Mouse (Mus musculus): Measurements from ENCODE around the gene Cadm4. TPM values are rescaled to one million over a fixed set of nuclear protein-coding genes. Genes with fewer than 3 reads are reported as not detected.

Cadm4 gene
- 100 to 1,000 TPM; 128 to 132 TPM for total RNA-seq (2021)
- long read RNA-seq, experiment 1, partial matches to known transcripts, result 10 of 14 reads
- long read RNA-seq, experiment 1, other reads (novel, unspliced or antisense), result 1 of 14 reads
- long read RNA-seq, experiment 2, partial matches to known transcripts, result 3 of 7 reads
- long read RNA-seq, experiment 2, other reads (novel, unspliced or antisense), result 1 of 7 reads

DNA sequence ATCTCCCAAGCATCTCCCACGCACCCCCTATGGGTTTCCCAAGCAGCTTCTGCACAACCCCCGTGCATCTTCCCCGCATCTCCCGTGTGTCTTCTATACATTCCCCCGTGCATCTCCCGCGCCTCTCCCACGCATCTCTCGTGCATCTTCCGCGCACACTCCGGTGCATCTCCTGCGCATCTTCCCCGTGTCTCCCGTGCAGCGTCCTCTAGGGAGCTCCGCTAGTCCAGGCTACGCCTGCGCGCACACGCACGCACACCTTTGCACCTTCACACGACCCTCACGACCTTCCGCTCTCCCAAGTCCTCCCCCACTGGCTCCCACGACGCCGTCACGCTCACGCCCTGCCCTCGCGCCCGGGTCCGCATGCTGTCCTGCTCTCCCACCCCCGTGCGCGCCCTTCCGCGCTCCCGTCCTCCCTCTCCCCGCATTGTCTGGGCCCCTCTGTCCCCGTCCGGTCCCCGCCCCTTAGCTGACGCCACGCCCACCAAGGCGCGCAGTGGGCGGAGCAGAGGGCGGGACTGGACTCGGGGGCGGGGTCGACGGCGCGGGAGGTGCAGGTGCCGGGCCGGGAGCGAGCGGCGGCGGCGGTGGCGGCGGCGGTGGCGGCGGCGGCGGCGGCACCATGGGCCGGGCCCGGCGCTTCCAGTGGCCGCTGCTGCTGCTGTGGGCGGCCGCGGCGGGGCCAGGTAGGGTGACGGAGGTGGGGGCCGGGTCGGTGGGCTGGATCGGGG is at the start of gene Cadm4:
Gene Cadm4, plus strand, starts transcription at position 550 of the 734 bp plus-strand sequence.
- peak within 1 kb of the TSS; percentile 83 for H3K4me3 ChIP-seq
- peak within 1 kb of the TSS; percentile 87 for H3K27ac ChIP-seq
- DNase-seq (ENCODE audit: low spot score in 2 of 2), result peak; percentile 86 to 88
- TF ChIP-seq CTCF (conservative IDR thresholded peaks at IDR 0.05), result no peak

- DNase-seq (ENCODE audit: low spot score in 2 of 2), result no peak
- Histone ChIP-seq H3K4me3 (no peak overlapping the region), H3K27ac (no peak overlapping the region)
- TF ChIP-seq CTCF (conservative IDR thresholded peaks at IDR 0.05), result no peak
Observed at GRCm38 (mm10) chr7:24435305-24435704, 46.5 kb upstream of the Cadm4 start.

- no peak overlapping the region for H3K4me3 ChIP-seq
- no peak for TF ChIP-seq CTCF (conservative IDR thresholded peaks at IDR 0.05)
- peak in 1 of 2 experiments; percentile 34 for DNase-seq (ENCODE audit: low spot score in 2 of 2)
- H3K27ac ChIP-seq, result no peak overlapping the region; the same call in 1 of the 2 replicates
Observed at GRCm38 (mm10) chr7:24437981-24438380, 43.8 kb upstream of the Cadm4 start.

GRCm38 (mm10) chr7:24439191-24439590 is 42.6 kb upstream of the Cadm4 start:
- H3K27ac ChIP-seq, result no peak overlapping the region
- no peak for TF ChIP-seq CTCF (conservative IDR thresholded peaks at IDR 0.05)
- DNase-seq (ENCODE audit: low spot score in 2 of 2), result no peak
- H3K4me3 ChIP-seq, result no peak overlapping the region

DNA sequence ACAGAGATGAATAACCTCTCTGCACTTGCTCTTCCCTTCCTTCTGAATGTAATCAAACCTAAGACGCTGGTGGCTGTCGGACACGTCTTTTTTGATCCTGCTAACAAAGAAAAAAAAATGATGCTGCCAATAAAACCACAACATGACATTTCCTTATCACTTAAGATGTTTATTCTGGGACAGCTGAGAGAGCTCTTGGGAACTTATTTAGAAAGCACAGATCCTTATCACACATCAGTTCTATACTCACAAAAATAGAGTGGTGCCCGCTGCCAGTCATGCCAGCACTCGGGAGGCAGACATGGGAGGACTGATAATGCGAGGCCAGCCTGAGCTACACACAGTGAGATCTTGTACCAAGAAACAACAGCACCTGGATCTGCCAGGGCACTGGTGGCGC is 41.9 kb upstream of the Cadm4 start:
- DNase-seq (ENCODE audit: low spot score in 2 of 2), result no peak
- no peak for TF ChIP-seq CTCF (conservative IDR thresholded peaks at IDR 0.05)
- Histone ChIP-seq H3K27ac (no peak overlapping the region), H3K4me3 (no peak overlapping the region)

DNA sequence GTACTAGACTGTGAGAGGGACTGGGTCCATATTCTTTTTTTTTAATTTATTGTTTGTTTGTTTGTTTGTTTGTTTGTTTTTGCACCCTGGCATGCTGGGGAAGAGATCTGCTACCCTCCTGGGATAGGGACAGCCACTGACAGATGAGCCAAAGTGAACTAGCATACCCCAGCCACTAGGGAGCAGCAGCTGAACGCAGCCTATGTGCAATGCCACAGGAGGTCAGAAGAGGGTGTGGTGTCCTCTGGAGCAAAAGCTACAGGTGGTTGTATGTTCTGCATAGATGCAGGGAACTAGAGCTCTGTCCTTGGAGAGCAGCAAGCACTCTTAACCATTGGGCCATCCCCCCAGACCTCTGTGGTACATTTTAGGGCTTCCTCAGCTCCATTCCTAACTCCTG is 40.0 kb upstream of the Cadm4 start:
- TF ChIP-seq CTCF (conservative IDR thresholded peaks at IDR 0.05), result peak; percentile 93
- peak in 1 of 2 experiments; percentile 40 for DNase-seq (ENCODE audit: low spot score in 2 of 2)
- H3K4me3 ChIP-seq, result no peak overlapping the region
- H3K27ac ChIP-seq, result no peak overlapping the region

GRCm38 (mm10) chr7:24442313-24442712 is 39.5 kb upstream of the Cadm4 start:
- TF ChIP-seq CTCF (conservative IDR thresholded peaks at IDR 0.05), result no peak
- no peak overlapping the region for H3K27ac ChIP-seq
- DNase-seq (ENCODE audit: low spot score in 2 of 2), result no peak
- H3K4me3 ChIP-seq, result no peak overlapping the region

DNA sequence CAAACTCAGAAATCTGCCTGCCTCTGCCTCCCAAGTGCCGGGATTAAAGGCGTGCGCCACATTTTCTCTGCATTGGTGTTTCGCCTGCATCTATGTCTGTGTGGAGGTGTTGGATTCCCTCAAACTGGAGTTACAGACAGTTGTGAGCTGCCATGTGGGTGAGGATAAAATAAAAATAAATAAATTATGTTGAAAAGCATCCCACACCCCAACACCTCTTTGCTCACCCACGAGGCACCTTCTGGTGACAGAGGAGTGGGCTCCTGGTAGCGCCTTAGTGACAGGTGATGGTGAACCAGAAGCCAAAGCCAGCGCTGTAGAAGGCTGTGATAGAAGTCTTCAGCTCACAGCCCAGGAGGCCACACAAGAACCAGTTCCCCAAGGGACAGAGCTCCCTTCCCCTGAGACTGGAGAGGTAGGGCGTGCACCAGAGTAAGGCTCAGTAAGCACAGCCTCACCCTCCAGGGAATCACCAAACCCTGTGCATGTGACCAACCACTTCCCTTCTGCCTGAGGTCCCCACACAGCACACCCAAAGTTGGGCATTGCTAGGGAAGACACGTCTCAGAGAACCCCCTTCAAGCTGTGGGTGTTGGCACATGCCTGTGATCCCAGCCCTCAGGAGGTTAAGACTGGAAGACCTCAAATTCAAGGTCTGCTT is 36.4 kb upstream of the Cadm4 start:
- H3K4me3 ChIP-seq, result no peak overlapping the region
- TF ChIP-seq CTCF (conservative IDR thresholded peaks at IDR 0.05), result no peak
- no peak for DNase-seq (ENCODE audit: low spot score in 2 of 2)
- no peak overlapping the region for H3K27ac ChIP-seq

DNA sequence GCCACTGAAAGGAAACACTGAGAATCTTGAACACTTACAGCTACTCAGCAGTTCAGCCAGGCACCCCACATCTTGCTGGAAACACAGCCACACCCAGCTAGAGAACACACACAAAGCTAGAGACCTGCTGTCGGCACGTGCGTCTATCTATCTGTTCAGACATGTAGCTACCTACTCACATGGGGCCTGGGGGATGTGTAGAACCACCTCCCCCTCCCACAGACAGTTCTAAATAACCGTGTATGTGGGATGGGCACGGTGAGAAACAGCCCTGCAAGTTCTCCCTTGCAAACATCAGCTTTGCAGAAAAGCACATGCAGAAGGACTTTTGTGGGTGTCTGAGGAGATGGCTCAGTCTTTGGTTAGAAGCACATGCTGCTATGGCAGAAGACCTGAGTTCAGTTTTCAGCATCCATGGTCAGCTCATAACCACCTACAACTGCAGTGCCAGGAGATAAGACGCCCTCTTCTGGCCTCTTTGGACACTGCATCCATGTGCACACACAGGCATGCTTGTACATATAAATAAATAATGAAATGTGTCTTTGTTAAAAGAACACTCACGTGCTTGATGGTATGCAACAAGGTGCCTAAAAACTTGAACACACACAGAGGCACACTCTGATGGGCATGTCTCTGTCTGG is 35.0 kb upstream of the Cadm4 start:
- peak; percentile 41 for TF ChIP-seq CTCF (conservative IDR thresholded peaks at IDR 0.05)
- DNase-seq (ENCODE audit: low spot score in 2 of 2), result no peak
- H3K4me3 ChIP-seq, result no peak overlapping the region
- H3K27ac ChIP-seq, result no peak overlapping the region

- DNase-seq (ENCODE audit: low spot score in 2 of 2), result no peak
- Histone ChIP-seq H3K27ac (no peak overlapping the region), H3K4me3 (no peak overlapping the region)
- TF ChIP-seq CTCF (conservative IDR thresholded peaks at IDR 0.05), result no peak
Observed at GRCm38 (mm10) chr7:24448782-24449517, 32.9 kb upstream of the Cadm4 start.

GRCm38 (mm10) chr7:24450585-24451017 is 31.2 kb upstream of the Cadm4 start:
- no peak for DNase-seq (ENCODE audit: low spot score in 2 of 2)

DNA sequence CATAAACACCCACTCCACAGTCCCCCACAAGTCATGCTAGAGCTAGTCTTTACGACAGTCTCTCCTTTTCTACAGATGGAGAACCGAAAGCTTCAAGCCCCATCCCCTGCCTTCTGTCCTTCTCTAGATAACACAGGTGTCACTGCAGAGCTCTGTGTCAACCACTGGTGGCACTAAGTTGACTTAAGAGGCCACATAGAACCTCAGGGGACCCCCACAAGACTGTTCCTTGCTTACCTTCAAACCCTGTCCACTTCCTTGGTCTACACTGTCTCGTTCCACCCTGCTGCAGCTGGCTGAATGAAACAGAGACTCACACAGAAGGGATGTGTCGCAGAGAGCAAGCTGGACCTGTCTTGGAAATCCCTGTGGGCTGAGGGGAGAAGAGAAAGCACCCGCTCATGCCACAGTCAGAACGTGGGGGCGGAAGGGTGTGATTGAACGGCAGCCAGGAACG is 29.9 kb upstream of the Cadm4 start, which contains the start of gene Irgc1:
Gene Irgc1, minus strand, starts transcription at position 443 of the 457 bp plus-strand sequence.
- H3K4me3 ChIP-seq, result no peak within 1 kb of the TSS
- H3K27ac ChIP-seq, result no peak within 1 kb of the TSS
- no peak for TF ChIP-seq CTCF (conservative IDR thresholded peaks at IDR 0.05)
- DNase-seq (ENCODE audit: low spot score in 2 of 2), result no peak

More at GRCm38 (mm10) chr7:24450585-24451017, 31.2 kb upstream of the Cadm4 start:
- Histone ChIP-seq H3K27ac (no peak overlapping the region), H3K4me3 (no peak overlapping the region)
- no peak for TF ChIP-seq CTCF (conservative IDR thresholded peaks at IDR 0.05)

All from layer of hippocampus, adult 2 months (tissue).